Mouse (Mus musculus) large intestine, adult 2 months (tissue): ENCODE results near the gene Kansl1l. TPM values are rescaled to one million over a fixed set of nuclear protein-coding genes. Genes with fewer than 3 reads are reported as not detected.

Experiments used
- DNase-seq: peaks from one replicate; pipeline ENCODE4 v3.0.0-alpha.2; 2012; ENCODE audit warnings: low read depth, low spot score
- WGBS: fragments of 180-500 bp; shearing (Covaris S2); methylation state at CpG from one replicate; pipeline ENCODE4 v1.1.7; 2018; 5-methylcytosine and 5-hydroxymethylcytosine counted together
- polyA plus RNA-seq: library from polyadenylated mRNA; depleted of rRNA; stranded (reverse); fragments of >200 nt; gene quantifications from 2 replicates; pipeline ENCODE4 v1.2.3, GENCODE M21; 2012

The Kansl1l gene
- polyA plus RNA-seq, 1 experiment: 1.1 TPM

DNA sequence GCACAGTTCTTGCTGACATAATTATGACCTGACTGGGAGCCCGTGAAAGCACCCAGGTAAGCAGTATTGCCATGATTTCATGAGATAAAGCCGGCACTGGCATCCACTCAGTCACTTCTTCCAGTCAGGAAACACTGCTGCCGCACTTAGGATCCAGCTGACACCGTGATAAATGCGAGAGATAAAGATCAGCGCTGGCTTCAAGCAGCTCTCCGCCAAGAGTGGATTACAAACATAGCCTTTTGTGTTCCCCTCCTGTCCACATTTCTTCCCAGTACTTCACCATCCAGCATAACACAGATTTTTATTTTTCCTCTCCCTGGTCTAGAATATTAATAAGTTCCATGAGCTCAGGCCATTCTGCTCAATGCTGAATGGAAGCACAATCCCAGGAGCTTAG is 2.9 kb upstream of the Kansl1l start:
- 64% methylated on average over 7 of the region's 7 CpGs for WGBS

GRCm38 (mm10) chr1:66817865-66818315 is 528 bp upstream of the Kansl1l start:
- no peak for DNase-seq
- under 1% methylated on average over 20 of the region's 20 CpGs for WGBS

More for the DNA sequence above, 2.9 kb upstream of the Kansl1l start:
- no peak for DNase-seq

DNA sequence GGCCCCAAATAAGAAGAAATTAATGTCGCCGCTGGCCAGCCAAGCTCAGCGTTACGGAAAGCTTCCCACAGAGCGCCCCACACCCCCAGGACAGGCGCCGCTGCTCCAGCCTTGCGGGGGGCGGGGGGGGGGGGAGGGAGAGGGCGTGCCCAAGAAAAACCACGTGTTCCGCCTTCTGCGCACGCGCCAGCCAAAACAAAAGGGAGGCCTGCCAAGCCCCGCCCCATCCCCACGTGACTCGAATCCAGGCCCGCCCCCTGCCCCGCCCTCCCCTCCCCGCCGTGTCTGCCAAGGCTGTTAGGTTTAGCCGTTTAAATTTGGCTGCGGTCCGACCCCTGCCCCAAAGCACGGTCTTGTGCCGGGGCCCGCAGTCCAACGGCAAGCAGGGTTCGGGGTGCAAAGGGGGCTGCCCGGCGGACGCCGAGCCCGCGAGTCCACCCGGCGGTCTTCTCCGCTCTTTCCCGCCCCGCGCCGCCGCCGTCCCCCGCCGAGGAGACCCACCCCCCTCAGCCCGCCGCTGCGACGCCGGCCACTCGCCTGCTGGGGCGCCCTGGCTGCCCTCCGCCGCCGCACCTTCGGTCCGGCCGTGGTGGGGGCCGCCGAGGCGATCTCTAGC is 417 bp downstream of the Kansl1l start:
- WGBS: under 1% methylated on average over 60 of the region's 63 CpGs
- peak; percentile 35 for DNase-seq

DNA sequence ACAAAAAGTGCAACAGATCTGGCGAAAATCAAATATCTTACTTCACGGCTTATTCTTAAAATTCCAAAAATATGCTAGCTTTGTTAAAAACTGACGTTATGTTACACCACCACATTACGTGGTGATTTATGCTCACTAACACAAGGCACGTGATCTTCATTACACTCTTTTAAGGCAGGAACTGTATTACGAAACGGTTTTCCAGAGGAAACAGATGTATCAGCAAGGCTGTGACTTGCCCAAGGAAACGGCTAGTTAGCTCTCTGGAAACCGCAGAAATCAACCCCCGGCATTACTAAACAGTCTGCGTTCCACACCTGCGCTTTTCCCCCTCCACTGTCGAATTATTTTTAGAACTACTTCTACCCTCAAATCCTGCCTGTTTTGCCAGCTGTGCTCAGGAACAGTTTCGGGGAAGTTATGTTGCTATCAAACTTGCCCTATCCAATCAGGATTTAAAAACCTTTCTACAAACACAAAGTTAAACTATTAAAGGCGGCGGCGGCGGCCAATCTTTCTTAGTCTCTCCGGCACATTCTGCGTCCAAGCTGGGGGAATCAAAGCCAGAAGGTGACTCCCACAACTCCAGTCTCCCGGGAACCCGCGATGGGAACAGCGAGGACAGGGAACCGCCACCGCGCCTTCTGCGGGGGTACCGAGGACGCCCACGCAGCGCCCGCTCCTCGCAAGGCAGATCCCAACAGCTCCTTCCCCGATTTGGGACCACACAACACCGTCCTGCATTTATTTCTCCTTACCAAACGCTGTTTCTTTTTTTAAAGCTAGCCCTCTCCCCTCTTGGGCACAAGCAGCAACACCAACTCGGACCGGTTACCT is 1.2 kb downstream of the Kansl1l start:
- DNase-seq: peak; percentile 43

DNA sequence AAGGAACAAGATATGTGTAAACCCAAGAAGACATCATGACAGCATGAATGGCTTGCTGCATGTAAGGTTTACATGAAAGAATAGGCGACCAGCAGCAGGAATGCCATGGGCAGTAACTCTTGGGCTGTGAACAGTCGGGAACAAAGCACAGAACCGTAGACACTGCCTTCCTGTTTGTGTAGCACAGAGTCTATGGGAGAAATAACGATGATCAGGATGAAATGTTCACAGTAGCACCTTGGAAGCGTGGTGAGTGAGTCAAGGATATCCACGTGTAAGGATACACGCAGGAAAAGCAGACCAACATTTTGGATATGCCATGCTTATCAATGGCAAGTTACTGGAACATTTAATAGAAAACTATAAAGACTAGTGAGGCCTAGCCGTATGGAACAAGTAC is 2.6 kb downstream of the Kansl1l start:
- DNase-seq: no peak
- WGBS: 73% methylated on average over 8 of the region's 8 CpGs

More for the DNA sequence above, 1.2 kb downstream of the Kansl1l start:
- under 1% methylated on average over 39 of the region's 39 CpGs for WGBS

- DNase-seq: no peak
- WGBS: 86% methylated on average over 1 of the region's 1 CpGs
Observed at GRCm38 (mm10) chr1:66813191-66813590, 4.2 kb downstream of the Kansl1l start.

GRCm38 (mm10) chr1:66806821-66807220 is 10.5 kb downstream of the Kansl1l start:
- WGBS: 85% methylated on average over 1 of the region's 1 CpGs

DNA sequence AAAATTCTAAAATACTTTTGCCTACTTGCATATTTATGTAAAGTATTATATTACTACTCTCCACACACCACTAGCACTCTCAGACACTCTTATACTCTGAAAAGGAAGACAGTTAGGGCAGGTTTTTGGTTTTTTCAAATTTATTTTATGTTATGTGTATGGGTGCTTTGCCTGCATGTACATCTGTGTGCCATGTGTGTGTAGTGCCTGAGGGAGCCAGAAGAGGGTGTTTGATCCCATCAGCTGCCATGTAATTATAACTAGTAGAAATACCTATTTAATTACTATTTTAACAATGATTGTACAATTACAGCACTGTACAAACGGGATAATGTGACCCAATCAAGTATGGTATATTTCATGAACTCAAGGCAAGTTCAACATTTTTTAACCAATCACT is 12.0 kb downstream of the Kansl1l start:
- 98% methylated on average over 1 of the region's 1 CpGs for WGBS
- no peak for DNase-seq

More at GRCm38 (mm10) chr1:66806821-66807220, 10.5 kb downstream of the Kansl1l start:
- no peak for DNase-seq

- 95% methylated on average over 5 of the region's 5 CpGs for WGBS
- DNase-seq: no peak
Observed at GRCm38 (mm10) chr1:66804710-66805109, 12.7 kb downstream of the Kansl1l start.

- WGBS: 33% methylated on average over 2 of the region's 2 CpGs
Observed at GRCm38 (mm10) chr1:66797962-66798361, 19.4 kb downstream of the Kansl1l start.

GRCm38 (mm10) chr1:66792838-66793466 is 24.4 kb downstream of the Kansl1l start:
- WGBS: 42% methylated on average over 2 of the region's 2 CpGs
- DNase-seq: no peak

More at GRCm38 (mm10) chr1:66797962-66798361, 19.4 kb downstream of the Kansl1l start:
- DNase-seq: peak; percentile 28

DNA sequence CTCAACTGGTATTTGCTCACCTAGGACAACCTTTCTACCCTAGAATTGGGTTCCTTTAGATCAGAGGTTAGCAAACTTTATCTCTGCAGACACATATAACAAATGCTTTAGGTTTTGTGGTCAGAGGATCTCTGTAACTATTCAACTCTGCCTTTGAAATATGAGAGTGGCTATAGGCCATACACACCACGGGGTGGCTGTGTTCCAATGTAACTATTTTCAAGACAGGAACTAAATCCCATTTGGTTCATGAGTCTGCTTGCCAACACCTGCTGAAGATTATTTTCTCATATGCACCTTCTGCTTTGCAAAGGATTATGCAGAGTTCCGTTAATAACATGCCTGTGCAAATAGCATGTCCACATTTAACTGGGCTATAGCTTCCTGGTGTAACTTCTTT is 35.1 kb downstream of the Kansl1l start:
- 36% methylated on average over 2 of the region's 2 CpGs for WGBS
- DNase-seq: no peak

DNA sequence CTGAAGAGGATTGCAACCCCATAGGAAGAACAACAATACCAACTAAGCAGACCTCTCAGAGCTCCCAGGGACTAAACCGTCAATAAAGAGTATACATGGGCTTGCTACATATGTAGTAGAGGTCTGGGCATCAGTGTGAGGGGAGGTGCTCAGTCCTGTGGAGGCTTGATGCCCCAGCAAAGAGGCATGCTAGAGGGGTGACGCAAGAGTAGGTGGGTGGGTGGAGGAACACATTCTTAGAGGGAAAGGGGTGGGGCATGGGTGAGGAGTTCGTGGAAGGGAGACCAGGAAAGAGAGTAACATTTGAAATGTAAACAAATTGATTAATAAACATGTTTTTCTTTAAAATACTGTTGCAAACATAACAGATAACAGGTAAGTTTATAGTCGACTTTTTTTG is 36.3 kb downstream of the Kansl1l start:
- 77% methylated on average over 4 of the region's 4 CpGs for WGBS
- no peak for DNase-seq

- WGBS: 70% methylated on average over 1 of the region's 1 CpGs
- no peak for DNase-seq
Observed at GRCm38 (mm10) chr1:66778798-66779197, 38.6 kb downstream of the Kansl1l start.

DNA sequence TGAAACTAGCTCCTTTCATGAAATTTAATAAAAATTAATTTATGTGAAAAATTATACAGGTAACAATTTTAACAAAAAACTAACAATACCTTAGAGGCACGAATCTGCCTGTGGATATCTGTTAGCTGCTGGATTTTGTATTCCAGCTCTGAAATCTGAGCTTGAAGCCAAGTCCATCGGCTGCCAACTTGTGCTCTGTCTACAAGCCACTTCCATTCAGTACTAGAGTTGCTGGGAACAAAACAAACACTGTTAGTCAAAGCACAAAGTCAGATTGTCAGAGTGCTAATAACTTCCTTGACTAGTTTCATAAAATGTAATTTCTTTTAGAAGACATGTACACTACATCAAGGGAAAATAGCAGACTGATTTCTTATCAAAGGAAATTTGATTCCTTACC is 39.5 kb downstream of the Kansl1l start:
- no peak for DNase-seq
- WGBS: 61% methylated on average over 2 of the region's 2 CpGs

DNA sequence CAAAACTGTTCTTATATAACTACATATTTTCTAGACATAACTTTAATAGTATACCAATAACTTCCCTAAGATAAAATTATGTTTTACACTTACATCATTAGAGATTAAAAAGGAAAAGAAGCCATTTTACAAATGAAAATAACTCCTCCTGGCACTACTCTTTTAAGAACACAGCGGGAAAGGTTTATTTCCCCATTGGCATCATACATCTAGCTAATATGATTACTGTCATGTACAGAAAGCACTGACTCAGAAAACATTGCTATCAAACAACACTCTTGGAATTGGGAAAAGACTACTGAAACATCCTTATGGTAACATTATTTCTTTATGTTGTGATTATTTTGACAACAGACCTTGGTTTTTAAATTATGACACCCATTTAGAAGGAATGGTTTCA is 48.6 kb downstream of the Kansl1l start:
- WGBS: 99% methylated on average over 1 of the region's 1 CpGs
- DNase-seq: no peak

GRCm38 (mm10) chr1:66730581-66730980 is 86.8 kb downstream of the Kansl1l start:
- WGBS: 21% methylated on average over 1 of the region's 1 CpGs

GRCm38 (mm10) chr1:66712859-66713258 is 104.5 kb downstream of the Kansl1l start:
- DNase-seq: no peak

More at GRCm38 (mm10) chr1:66730581-66730980, 86.8 kb downstream of the Kansl1l start:
- peak; percentile 11 for DNase-seq

GRCm38 (mm10) chr1:66704523-66704922 is 112.8 kb downstream of the Kansl1l start:
- WGBS: 57% methylated on average over 6 of the region's 6 CpGs

More at GRCm38 (mm10) chr1:66712859-66713258, 104.5 kb downstream of the Kansl1l start:
- 88% methylated on average over 3 of the region's 3 CpGs for WGBS

DNA sequence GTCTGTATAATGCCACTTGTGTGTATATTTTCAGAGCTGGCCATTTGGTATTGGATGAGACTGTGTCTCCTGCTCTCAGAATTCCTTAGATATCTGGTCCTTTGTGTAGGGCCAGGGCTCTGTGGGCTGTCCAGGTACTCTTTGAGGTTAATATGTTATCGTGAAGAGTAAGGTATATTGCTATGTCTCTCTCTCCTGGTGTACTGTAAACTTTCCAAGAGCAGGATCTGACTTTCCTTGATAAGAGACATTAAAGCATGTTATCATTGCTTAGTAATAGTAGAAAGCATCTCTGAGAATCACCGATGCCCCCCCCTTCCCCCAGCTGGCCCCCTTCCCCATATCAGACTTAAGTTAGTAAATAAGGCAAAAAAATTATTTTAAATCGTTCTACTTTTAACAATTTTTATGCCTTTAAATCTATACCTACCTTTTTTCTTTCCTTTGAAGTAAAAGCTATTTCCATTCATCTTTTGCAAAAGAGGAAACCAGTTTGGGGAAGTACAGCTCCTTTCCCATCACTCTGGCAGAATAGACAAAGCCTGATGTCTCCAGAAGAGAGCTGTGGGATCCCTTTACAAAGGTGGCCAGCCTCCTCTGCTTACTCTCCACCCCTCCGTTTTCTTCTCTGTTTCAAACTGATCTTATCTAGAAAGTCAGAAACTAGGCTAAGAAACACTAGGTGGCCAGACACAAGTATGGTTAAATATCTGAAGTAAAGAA is 114.6 kb downstream of the Kansl1l start:
- no peak for DNase-seq
- WGBS: 76% methylated on average over 4 of the region's 4 CpGs

More at GRCm38 (mm10) chr1:66704523-66704922, 112.8 kb downstream of the Kansl1l start:
- DNase-seq: no peak
